Mouse (Mus musculus) embryonic facial prominence, embryonic 11.5 days (tissue): Measurements from ENCODE around the gene Klc1. TPM values are rescaled to one million over a fixed set of nuclear protein-coding genes. Genes with fewer than 3 reads are reported as not detected.
"Not testable (repeated sequence)": the region's sequence is repeated elsewhere in the genome, so short reads cannot be mapped to it uniquely, and the experiment has no call there.

Source experiments
- ATAC-seq: fragments of 200-750 bp; cut with Nextera tagmentation; replicated peaks from 2 replicates; pipeline ENCODE4 v1.8.0; 2017; ENCODE audit warnings: low read depth; ENCODE audit not compliant: insufficient number of reproducible peaks, low FRiP score, low TSS enrichment
- DNase-seq: peaks from one replicate; pipeline ENCODE4 v3.0.0-alpha.2; 2015; ENCODE audit warnings: low spot score
- H3K27ac ChIP-seq: fragments of 300-500 bp; sonication (generic); replicated peaks from 2 replicates; pipeline ENCODE4 v1.5.1; 2014; ENCODE audit warnings: mild to moderate bottlenecking, low read depth, low read length, control low read depth
- H3K27me3 ChIP-seq: fragments of 300-500 bp; sonication (generic); 2 replicates; pipeline ENCODE4 v1.6.1; 2014; ENCODE audit warnings: mild to moderate bottlenecking, low read length, moderate library complexity, mixed read lengths; ENCODE audit not compliant: control insufficient read depth, insufficient read depth
- H3K36me3 ChIP-seq: fragments of 300-500 bp; sonication (generic); replicated peaks from 2 replicates; pipeline ENCODE4 v1.6.1; 2014; ENCODE audit warnings: low read depth, mild to moderate bottlenecking, low read length, moderate library complexity, mixed read lengths; ENCODE audit not compliant: control insufficient read depth, insufficient read depth
- H3K4me1 ChIP-seq: fragments of 300-500 bp; sonication (generic); 2 replicates; pipeline ENCODE4 v1.6.1; 2014; ENCODE audit warnings: low read length, mixed read lengths; ENCODE audit not compliant: control insufficient read depth, insufficient read depth
- H3K4me2 ChIP-seq: fragments of 300-500 bp; sonication (generic); 2 replicates; pipeline ENCODE4 v1.6.1; 2014; ENCODE audit warnings: low read depth, mild to moderate bottlenecking, control low read depth, low read length, moderate library complexity
- H3K4me3 ChIP-seq: fragments of 300-500 bp; sonication (generic); 2 replicates; pipeline ENCODE4 v1.5.1; 2014; ENCODE audit warnings: low read depth, low read length, control low read depth
- H3K9ac ChIP-seq: fragments of 300-500 bp; sonication (generic); replicated peaks from 2 replicates; pipeline ENCODE4 v1.6.1; 2014; ENCODE audit warnings: mild to moderate bottlenecking, control low read depth, low read length
- H3K9me3 ChIP-seq: fragments of 300-500 bp; sonication (generic); replicated peaks from 2 replicates; pipeline ENCODE4 v1.6.1; 2016; ENCODE audit warnings: mild to moderate bottlenecking, low read length, inconsistent platforms, mixed read lengths; ENCODE audit not compliant: control insufficient read depth
- WGBS: fragments of 180-500 bp; shearing (Covaris S2); extraction: QIAGEN DNeasy Blood & Tissue Kit; methylation state at CpG from one replicate; pipeline ENCODE4 v1.1.7; 2014; 5-methylcytosine and 5-hydroxymethylcytosine counted together
- polyA plus RNA-seq: library from polyadenylated mRNA; unstranded; fragments of >200 nt; fragmentation: Nextera tagmentation; extraction: Ambion mirVana; gene quantifications from 2 replicates; pipeline ENCODE4 v1.2.1, GENCODE M21; 2014

The Klc1 gene
- polyA plus RNA-seq = 132 and 143 TPM in 2 replicates

GRCm38 (mm10) chr12:111758381-111759175 lies at the start of gene Klc1:
TSS of gene Klc1 (plus strand) at chr12:111758849.
- Histone ChIP-seq H3K4me3 (peak within 1 kb of the TSS; percentile 91), H3K9ac (peak within 1 kb of the TSS; percentile 96), H3K27ac (peak within 1 kb of the TSS; percentile 81), H3K36me3 (no peaks in the 10 kb centered on the region), H3K4me2 (peak within 1 kb of the TSS; percentile 99), H3K4me1 (peaks cover 2% of the 10 kb centered on the region; the same call in 1 of the 2 replicates), H3K9me3 (no peaks in the 10 kb centered on the region), H3K27me3 (no peaks in the 10 kb centered on the region)
- ATAC-seq = peak; percentile 59
- peak; percentile 82 for DNase-seq
- WGBS = 1% methylated on average over 59 of the region's 85 CpGs

GRCm38 (mm10) chr12:111710091-111710490 lies 48.6 kb upstream of the Klc1 start:
- ATAC-seq = no peak
- Histone ChIP-seq H3K9me3 (no peaks in the 10 kb centered on the region), H3K4me1 (no peaks in the 10 kb centered on the region), H3K27me3 (no peaks in the 10 kb centered on the region), H3K27ac (no peak overlapping the region), H3K36me3 (peaks cover 3% of the 10 kb centered on the region), H3K4me2 (no peak overlapping the region), H3K4me3 (no peak overlapping the region), H3K9ac (no peak overlapping the region)
- no peak for DNase-seq
- WGBS = 95% methylated on average over 10 of the region's 10 CpGs

- peak overlapping the region; percentile 75 for H3K27ac ChIP-seq
- WGBS = 0% methylated on average over 32 of the region's 33 CpGs
- no peaks in the 10 kb centered on the region for H3K4me1 ChIP-seq
- peaks cover 3% of the 10 kb centered on the region for H3K36me3 ChIP-seq
- peak; percentile 56 for DNase-seq
- ATAC-seq = peak; percentile 37; the same call in 1 of the 2 replicates
- H3K9me3 ChIP-seq = no peaks in the 10 kb centered on the region
- H3K4me3 ChIP-seq = peak overlapping the region; percentile 99
- H3K4me2 ChIP-seq = peak overlapping the region; percentile 71
- H3K27me3 ChIP-seq = no peaks in the 10 kb centered on the region
- H3K9ac ChIP-seq = peak overlapping the region; percentile 97
Observed at GRCm38 (mm10) chr12:111712476-111712875, 46.2 kb upstream of the Klc1 start.

DNA sequence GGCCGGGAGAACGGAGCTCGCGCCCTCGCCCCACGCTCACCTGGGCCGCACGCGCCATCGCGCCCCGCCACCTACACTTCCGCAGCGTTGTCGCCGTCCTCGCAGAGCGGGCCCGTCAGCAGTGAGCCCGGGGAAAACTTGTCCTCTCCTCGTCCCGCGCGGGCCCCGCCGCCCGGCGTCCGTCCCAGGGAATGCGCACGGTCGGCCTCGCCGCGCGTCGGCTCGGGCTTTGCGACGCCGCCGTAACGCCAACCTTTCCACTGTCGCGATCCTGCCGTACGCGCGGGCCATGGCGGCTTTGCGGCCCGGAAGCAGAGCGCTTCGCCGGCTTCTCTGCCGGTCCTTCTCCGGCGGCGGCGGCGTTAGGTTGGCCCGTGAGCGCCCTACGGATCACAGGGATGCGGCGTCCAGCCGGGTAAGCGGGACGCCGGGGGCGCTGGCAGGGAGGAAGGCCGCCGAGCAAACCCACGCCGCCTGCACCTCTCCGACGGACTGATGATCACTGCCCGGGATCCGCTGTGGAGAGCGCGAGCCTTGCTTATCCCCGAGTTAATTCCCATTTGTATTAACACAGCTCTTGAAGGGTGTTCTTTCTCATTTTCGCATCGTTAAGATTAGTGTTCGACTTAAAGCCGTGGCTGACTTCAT lies 45.5 kb upstream of the Klc1 start, which contains the start of the genes Bag5 and Apopt1:
Gene Bag5 (minus strand): TSS at position 254 of the 648 bp plus-strand sequence.
Gene Apopt1 (plus strand): TSS at position 258 of the 648 bp plus-strand sequence.
- no peaks in the 10 kb centered on the region for H3K27me3 ChIP-seq
- WGBS = under 1% methylated on average over 74 of the region's 86 CpGs
- H3K4me1 ChIP-seq = no peaks in the 10 kb centered on the region
- DNase-seq (peak; percentile 94), ATAC-seq (peak; percentile 88)
- H3K4me2 ChIP-seq = peak within 1 kb of the TSS; percentile 71
- H3K4me3 ChIP-seq = peak within 1 kb of the TSS; percentile 99
- peak within 1 kb of the TSS; percentile 97 for H3K9ac ChIP-seq
- peak within 1 kb of the TSS; percentile 75 for H3K27ac ChIP-seq
- H3K36me3 ChIP-seq = peaks cover 3% of the 10 kb centered on the region
- no peaks in the 10 kb centered on the region for H3K9me3 ChIP-seq

DNA sequence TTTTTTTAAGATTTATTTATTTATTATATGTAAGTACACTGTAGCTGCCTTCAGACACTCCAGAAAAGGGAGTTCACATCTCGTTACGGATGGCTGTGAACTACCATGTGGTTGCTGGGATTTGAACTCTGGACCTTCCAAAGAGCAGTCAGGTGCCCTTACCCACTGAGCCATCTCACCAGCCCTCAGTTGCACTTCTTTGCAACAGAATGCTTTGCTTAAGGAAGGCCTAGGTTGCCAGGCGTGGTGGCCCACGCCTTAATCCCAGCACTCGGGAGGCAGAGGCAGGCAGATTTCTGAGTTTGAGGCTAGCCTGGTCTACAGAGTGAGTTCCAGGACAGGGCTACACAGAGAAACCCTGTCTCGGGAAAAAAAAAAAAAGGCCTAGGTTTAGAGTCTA lies 44.8 kb upstream of the Klc1 start:
- not testable (repeated sequence) for H3K4me2 ChIP-seq, ATAC-seq

DNA sequence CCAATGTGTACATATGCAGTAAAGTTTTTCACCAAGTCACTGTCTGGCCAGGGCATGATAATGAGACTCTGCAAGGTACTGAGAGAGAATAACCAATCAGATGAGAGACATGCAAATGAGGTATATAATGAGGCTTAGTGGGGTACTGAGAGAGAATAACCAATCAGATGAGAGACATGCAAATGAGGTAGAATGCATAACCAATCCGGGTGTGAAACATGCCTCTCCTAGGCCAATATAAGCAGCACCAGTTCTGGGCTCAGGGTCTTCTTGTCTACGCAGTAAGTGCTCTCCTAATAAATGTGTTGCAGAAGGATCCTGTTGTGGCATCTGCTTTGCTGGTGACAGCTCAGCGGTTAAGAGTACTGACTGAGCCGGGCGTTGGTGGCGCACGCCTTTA lies 42.1 kb upstream of the Klc1 start:
- 96% methylated on average over 7 of the region's 7 CpGs for WGBS
- no peak for DNase-seq
- H3K9me3 ChIP-seq = no peaks in the 10 kb centered on the region
- no peak overlapping the region for H3K4me2 ChIP-seq
- H3K4me3 ChIP-seq = no peak overlapping the region
- no peak for ATAC-seq
- no peaks in the 10 kb centered on the region; the same call in 1 of the 2 replicates for H3K36me3 ChIP-seq
- no peaks in the 10 kb centered on the region for H3K4me1 ChIP-seq
- no peak overlapping the region for H3K27ac ChIP-seq
- no peak overlapping the region for H3K9ac ChIP-seq
- no peaks in the 10 kb centered on the region for H3K27me3 ChIP-seq

More for the DNA sequence above, 44.8 kb upstream of the Klc1 start:
- H3K4me3 ChIP-seq = peak overlapping the region; percentile 99
- not testable (repeated sequence) for H3K27ac ChIP-seq, H3K27me3 ChIP-seq, H3K36me3 ChIP-seq, H3K9ac ChIP-seq, H3K4me1 ChIP-seq, DNase-seq, H3K9me3 ChIP-seq
- 77% methylated on average over 6 of the region's 6 CpGs for WGBS

GRCm38 (mm10) chr12:111718656-111719055 lies 40.0 kb upstream of the Klc1 start:
- DNase-seq = peak; percentile 44
- ATAC-seq = no peak; the same call in 1 of the 2 replicates
- H3K9me3 ChIP-seq = no peaks in the 10 kb centered on the region
- no peak overlapping the region for H3K9ac ChIP-seq
- H3K27me3 ChIP-seq = no peaks in the 10 kb centered on the region
- H3K4me1 ChIP-seq = no peaks in the 10 kb centered on the region
- peak overlapping the region; percentile 31; the same call in 1 of the 2 replicates for H3K27ac ChIP-seq
- no peak overlapping the region for H3K4me2 ChIP-seq
- H3K36me3 ChIP-seq = no peaks in the 10 kb centered on the region; the same call in 1 of the 2 replicates
- 33% methylated on average over 8 of the region's 8 CpGs for WGBS
- no peak overlapping the region for H3K4me3 ChIP-seq

DNA sequence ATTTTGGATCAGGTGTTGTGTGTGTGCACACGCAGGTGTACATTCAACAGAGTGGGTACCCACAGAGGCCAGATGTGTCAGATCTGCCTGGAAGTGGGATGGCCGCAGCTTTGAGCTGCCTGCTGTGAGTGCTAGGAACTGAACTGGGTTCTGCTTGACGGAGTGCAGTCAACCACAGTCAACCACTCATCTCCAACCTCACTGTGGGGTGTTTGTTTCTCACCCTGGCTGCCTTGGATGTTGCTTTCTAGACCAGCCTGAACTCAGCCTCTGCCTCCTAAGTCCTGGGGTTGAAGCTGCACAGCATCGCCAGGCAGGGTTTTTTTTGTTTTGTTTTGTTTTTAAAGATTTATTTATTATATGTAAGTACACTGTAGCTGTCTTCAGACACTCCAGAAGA lies 38.4 kb upstream of the Klc1 start:
- no peaks in the 10 kb centered on the region for H3K4me1 ChIP-seq
- H3K9me3 ChIP-seq = no peaks in the 10 kb centered on the region
- no peaks in the 10 kb centered on the region for H3K27me3 ChIP-seq
- no peak overlapping the region for H3K4me3 ChIP-seq
- DNase-seq = no peak
- H3K27ac ChIP-seq = no peak overlapping the region
- no peak overlapping the region for H3K9ac ChIP-seq
- no peaks in the 10 kb centered on the region for H3K36me3 ChIP-seq
- no peak for ATAC-seq
- no peak overlapping the region for H3K4me2 ChIP-seq
- 85% methylated on average over 4 of the region's 4 CpGs for WGBS
